Mouse (Mus musculus) left cerebral cortex, postnatal 14 days (tissue): ENCODE measurements at regions not wholly inside any gene's neighbourhood (a gene's known extent, or its start where the extent isn't known, plus 50 kb on each side); places are given as distances from the start of the nearest gene placed in this dataset.

Source experiments
- DNase-seq, 2 experiments: peaks; one replicate each; pipeline ENCODE4 v3.0.0; 2021 to 2022; ENCODE audit warnings: low spot score in 2 of 2, mixed read lengths in 1 of 2
- intact Hi-C: fragments of 180-260 bp; cut with DNase I; formaldehyde crosslinking; loops from one replicate; pipeline ENCODE4 v1.15.1; 2025

DNA sequence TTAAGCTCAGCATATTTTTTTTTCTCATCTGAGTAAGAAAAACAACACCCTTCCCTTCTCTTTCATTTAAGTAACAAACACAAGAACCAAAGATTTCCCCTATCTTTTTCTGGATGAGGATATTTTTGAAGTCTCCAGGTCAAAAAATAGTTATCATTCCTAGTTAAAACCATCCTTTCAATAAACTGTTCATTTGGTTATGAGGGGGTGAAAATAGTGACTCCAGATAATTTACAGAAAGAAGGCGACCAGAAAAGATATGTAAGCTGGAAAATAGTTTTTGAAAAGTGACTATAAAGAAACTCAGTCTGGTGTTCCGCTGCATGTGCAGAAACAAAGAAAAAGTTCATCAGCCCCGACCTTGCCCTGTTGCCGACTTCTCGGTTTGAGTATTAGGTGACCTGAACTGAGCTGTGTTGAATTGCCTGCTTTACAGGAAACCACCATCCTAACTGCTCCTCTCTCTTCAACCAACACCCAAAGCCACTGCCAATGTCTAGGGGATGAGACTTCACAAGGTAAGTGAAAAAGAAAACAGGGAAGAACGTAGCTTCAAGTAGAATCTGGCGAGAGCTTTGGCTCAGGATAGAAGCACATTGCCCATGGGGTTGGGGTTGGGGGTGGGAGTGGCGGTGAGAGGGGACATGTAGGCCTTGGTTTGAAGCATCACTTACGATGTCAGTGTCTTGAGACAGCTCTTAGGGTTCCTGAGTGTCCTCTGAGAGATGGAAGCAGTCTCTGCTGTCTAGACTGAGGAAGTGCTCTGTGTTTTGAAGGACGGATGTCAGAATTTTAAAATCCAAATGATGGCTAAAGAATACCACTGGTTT lies 104.6 kb downstream of the Ube2e3 start:
- no peak for DNase-seq
- intact Hi-C loops = no loop called here

DNA sequence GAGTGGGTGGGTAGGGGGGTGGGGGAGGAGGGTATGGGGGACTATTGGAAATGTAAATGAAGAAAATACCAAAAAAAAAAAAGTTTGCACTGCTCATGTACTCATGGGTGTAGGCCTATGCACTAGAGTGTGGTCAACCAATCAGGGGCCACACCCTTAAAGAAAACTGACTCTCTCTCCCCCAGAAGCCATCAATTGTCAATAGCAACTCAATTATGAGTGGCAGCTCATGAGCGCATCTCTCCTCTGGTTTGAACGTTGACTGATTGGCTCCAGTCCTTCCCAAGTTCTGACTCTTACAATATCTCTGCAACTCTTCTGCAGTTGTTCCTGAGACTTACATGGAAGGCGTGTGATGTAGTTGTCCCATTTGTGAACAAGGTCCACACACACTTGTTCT lies 105.9 kb downstream of the Ube2e3 start:
- intact Hi-C loops = no loop called here
- no peak for DNase-seq

DNA sequence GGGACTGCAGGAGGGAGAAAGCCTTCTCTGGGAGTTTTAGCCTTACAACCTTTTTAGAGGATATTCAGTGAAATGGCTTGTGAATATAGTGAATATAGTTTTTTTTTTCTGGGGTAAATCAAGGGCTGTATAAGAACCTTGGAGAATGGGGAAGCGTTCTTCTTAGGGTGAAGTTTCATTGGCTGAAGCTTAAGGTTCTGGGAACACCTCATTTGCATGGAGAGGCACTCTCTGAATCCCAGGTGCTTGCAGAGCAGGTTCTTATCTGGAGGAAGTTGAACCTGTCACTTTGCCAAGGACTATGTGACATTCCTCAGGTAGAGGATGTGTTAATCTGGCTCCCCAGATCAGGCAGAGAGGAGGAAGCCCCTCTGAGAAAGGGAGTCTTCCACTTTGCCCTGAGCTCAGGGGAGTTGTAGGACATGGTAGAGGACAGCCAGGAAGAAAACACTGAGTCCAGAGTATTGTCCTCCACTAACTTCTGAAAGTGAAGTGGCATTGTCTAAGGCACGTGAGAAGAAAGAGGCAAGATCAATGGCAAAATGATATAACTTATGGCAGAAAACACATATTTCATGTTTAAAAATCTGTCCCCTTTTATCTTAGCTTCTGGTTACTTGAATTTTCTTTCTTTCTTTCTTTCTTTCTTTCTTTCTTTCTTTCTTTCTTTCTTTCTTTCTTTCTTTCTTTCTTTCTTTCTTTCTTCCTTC lies 106.9 kb downstream of the Ube2e3 start:
- intact Hi-C loops = no loop called here
- no peak for DNase-seq

DNA sequence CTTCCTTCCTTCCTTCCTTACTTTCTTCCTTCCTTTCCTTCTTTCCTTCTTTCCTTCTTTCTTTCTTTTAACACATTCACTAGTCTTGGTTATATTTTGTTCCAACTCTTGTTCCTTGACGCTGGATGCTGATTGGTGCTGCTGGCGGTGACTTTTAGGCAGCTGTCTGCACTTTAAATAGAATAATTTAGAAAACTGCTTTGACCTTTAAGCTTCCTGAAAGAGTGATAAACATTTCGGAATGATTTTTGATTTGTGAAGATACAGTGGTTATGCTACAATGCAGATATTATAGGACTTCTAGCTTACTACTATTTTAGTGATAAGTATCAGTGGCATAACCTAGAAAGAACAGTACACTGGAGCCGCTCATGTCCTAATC lies 107.5 kb downstream of the Ube2e3 start:
- intact Hi-C loops = no loop called here

DNA sequence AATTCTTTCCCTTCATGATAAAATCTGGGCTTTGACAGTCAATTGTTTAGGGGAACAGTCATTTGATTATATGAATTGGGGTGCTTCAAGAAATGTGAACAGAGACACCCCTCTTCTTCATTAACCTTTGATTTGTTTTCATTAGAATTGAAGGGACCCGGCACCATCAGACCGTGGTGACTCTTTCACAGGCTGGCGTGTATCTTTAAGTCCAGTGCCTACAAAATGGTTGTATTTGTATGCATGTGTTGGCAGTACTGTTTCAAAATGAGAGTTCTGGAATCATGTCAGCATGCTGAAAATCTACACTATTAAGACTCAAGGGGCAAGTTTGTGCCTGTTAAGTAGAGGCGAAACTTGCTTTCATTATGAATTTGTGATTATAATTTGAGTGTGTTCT lies 108.2 kb downstream of the Ube2e3 start:
- intact Hi-C loops = no loop called here
- no peak for DNase-seq

More for the DNA sequence above, 107.5 kb downstream of the Ube2e3 start:
- no peak for DNase-seq

DNA sequence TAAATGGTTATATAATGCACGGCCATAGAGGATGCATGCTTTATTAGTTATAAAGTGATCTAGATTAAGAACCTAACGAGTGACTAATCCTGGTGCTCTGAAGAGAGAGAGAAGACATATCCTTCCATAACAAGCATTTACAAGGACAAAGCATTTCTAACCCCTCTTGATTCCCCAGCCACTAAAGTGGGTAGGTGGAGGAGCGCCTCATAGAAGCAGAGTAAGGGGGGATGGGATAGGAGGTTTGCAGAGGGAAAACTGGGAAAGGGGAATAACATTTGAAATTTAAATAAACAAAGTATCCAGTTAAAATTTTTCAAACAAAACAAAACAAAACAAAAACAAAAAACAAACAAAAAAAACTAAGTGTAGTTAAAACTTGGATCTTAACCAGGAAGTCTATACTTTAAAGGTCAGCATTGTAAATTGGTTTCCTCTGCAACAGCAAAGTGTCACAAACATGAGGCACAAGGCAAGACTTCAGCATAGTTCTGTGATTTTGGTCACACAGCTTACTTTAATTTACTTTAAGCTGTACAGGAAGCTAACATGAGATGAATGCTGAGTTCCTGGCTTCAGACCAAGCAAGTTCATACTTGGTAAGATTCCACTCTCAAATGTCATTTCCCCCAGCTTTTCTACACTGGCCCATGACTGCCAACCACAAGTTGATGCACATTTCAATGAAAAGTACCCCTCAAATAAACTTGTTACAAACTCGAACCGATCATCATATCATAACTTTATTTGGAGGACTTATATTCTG lies 109.9 kb downstream of the Ube2e3 start:
- no peak for DNase-seq
- intact Hi-C loops = no loop called here

DNA sequence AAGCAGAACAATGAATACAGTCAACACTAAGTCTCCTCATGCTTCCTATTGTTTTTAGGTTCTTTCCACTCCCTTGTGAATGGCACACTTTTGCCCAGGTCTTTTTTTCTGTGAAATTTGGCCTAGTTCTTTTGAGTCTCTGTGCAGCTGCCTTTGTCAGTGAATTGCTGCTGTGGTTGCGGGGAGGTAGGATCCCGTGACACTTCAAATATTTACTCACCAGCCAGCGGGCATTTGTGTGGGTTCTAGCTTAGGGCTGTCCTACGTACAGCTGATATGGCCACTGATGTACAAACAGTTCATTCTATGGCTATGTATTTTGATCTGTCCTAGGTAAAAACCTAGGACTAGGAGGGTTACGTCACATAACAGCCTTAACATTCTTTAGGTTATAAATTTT lies 112.1 kb downstream of the Ube2e3 start:
- no peak for DNase-seq
- intact Hi-C loops = no loop called here

DNA sequence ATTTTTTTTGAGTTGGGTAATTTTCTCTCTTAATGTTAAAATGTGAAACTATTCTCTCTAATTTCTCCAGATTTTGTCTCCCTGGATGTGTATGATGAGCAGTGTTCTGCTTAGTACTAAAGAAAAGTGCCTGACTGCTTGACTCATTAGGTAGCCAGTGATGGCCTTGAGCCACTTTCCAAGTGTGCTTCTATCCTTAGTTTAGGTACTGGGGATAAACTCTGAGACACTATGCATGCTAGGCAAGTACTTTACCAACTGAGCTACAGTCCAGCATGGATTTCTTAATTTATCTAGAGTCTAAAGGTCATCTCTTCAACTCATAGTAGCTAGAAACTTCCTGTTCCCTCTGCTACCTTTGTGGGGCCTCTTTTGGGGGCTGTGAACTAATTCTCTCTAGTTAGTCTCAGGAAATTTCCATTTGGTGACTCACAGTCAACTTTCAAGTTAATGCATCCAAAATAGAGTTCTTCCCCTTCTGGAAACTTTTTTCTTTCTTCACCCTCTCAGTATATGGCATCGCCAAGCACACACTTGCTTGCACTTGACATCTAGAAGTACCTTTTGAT lies 112.8 kb downstream of the Ube2e3 start:
- no peak for DNase-seq
- intact Hi-C loops = no loop called here

DNA sequence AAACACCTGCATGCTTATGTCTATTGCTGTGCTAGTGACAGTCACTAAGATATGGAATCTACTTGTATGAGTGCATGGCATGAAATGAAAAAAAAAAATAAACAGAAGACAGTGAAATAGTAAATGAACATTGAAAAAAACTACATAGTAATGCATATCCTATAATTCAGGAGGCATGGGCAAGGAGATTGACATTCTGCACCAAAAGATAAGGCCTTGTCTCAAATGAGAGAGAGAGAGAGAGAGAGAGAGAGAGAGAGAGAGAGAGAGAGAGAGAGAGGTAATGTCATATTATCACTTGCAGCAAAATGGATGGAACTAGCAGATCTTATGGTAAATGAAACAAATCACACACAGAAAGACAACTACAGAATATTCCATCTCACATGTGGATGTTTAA lies 115.4 kb downstream of the Ube2e3 start:
- intact Hi-C loops = no loop called here
- DNase-seq = no peak

DNA sequence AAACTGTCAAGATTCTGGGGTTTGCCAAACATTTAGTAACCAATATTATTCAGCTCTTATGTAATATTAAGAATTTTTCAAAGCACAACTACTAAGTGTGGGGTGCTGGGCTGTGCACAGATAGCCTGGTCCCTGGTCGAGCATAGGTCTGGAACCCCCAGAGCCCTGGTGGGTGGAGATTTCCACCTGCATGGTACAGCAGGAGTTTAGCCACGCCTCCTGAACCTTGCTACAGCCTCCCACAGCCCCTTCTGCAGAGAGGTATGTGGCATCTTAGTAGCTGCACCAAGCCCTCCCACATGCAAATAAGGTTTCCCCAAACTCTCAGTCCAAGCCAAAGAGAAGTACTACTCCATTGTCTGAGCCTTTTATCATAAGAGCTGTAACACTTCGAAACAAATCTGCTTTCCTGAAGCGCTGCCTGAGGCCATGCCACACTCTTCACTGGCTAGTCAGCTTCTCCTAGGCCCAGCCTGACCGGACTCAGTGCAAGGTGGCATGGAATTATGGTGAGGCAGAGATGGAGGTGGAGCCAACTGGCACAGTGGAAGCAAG lies 116.1 kb downstream of the Ube2e3 start:
- intact Hi-C loops = no loop called here
- no peak for DNase-seq

DNA sequence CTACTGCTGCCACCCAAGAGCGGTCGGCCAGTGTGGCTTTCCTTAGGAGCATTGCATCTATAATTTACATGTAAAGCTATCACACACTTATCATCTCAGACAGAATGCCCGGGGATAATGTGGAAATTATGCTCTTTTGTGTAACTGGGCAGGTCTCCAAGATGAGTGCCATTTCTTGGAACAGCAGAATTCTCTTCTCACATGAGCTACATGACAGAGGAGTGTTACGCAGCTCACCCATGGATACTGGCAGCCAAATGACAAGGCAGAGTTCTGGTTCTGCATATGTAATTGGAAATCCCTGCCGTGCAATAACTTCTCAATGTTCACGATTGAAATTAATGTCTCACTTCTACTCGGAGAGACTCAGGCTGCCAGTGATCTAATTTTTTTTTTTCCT lies 119.1 kb downstream of the Ube2e3 start:
- peak; percentile 4 to 53 for DNase-seq
- intact Hi-C loops = no loop called here

DNA sequence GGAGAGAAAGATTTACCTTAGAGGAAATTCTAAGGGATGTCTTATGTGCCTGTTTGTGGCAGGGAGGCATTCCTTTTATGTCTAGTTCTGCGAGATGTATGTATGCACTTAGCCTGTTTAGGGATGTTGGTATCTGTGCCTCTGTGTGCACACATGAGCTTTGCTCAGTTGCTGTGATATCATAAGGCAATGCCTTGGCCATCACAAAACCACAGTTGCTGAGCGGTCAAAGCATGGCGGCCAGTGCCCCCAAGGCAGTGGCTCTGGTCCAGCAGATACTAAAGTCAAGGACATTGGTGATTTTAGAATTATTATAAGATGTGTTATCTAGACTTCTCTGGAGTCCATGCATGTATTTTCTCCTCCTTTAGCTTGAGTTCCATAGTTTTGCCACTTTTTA lies 119.5 kb downstream of the Ube2e3 start:
- intact Hi-C loops = no loop called here
- no peak for DNase-seq

DNA sequence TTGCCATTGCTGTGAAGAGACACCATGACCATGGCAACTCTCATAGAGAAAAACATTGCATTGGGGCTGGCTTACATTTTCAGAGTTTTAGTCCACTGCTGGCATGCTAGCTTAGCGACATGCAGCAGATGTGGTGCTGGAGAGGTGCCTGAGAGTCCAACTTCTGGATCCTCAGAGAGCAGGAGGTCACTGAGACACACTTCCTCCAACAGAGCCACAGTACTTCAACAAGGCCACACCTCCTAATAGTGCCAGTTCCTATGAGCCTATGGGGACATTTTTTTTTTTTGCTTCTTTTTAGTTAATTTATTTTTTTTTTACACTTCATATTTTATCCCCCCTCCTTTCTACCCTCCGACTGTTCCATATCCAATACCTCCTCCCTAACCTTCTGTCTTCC lies 120.3 kb downstream of the Ube2e3 start:
- intact Hi-C loops = no loop called here
- DNase-seq = no peak

DNA sequence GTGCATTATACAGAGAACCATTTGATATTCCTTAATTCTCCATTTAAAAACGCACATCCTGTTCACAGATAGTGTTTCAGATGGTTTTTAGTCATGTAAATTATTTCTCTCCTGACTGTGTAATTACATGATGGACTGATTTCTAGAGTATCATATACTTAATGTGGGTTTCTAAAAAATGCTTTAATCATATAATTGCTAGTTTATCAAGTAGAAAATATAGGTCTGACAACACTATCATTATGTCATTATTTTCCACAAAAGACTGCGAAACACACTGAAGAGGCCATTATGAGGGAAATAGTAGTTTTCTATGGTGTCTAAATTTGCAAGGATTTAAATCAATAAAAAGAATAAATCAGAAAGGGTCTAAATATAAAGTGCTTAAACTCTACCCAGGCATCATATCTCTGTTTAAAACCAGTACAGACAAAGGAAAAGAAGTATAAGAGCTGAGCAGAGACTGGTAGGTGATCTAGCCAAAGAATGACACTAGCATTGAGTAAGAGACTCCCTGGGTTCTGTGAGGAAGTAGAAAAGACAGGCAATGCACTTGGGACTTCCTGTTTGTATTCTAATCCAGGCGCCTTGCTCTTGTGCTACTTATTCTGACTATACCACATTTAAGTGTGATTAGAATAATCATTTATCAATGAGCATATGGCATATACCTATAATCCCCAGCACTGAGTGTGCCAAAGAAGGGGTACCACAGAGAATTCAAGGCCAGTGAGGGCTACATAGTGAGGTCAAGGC lies 127.1 kb downstream of the Ube2e3 start:
- intact Hi-C loops = no loop called here
- no peak for DNase-seq

DNA sequence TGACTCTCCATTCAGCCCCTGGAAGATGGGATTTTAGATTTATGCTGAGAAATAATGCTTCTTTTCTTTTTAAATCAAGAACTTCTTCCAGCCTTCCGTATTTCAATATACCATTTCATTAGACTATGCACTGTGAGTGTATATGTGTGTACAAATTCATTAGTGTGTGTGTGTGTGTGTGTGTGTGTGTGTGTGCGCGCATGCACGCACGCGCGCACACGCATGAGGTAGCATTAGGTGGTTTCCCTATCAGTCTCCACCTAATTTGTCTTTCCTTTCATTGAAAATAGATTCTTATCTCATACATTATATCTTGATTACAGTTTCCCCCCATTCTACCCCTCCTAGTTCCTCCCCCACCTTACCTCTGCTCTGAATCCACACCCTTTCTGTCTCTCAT lies 130.7 kb downstream of the Ube2e3 start:
- DNase-seq = no peak
- intact Hi-C loops = no loop called here

DNA sequence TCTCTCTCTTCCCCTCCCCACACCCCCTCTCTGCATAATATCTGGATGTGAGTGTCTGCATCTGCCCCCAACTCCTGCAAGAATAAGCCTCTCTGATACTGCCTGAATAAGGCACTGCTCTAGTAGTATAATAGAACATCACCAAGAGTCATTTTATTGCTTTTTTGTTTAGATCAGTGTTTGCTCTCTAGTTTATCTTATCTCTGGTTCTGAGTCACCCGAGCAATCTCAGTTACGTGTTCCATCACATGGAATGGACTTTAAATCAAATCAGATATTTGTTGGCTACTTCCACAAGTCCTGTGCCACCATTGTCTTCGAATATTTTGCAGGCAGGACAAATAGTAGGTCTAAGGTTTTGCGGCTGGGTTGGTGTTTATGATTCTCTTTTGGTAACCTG lies 131.5 kb downstream of the Ube2e3 start:
- intact Hi-C loops = no loop called here
- DNase-seq = no peak

DNA sequence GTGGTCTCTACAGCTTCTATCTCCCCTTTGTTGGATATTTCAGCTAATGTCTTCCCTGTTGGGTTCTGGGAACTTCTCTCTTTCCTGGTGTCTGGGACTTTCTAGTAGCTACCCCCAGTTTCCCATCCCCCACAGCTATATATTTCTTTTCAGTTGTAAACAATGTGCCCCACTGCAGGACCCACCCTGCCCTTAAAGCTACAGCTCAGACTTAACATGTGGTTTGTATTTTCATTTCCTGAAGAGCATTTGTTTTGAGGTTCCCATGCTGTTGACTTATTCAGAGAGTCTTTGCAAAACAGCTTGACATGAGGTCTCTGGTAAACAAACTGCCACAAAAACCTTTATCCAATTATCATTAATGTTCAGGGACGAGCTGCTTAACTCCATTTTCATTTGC lies 136.9 kb downstream of the Ube2e3 start:
- intact Hi-C loops = no loop called here
- no peak for DNase-seq

DNA sequence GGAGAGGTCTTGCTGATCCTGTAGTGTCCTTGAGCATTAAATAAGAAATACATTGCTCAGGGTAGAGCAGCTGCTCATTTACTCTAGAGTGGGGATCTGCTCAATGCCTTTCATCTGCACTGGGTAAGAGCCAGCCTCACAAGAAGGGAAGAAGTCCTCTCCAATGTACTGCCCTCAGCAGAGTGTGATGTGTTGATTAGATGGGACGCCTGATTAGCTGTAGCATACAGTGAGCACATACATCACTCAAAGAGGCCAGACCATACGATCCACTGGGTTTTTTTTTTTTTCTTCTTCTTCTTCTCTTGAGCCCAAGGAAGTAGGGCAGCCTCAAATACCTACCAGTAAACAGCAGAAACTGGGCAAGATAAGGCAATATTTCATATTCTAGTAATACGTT lies 140.7 kb downstream of the Ube2e3 start:
- no peak for DNase-seq
- intact Hi-C loops = no loop called here

DNA sequence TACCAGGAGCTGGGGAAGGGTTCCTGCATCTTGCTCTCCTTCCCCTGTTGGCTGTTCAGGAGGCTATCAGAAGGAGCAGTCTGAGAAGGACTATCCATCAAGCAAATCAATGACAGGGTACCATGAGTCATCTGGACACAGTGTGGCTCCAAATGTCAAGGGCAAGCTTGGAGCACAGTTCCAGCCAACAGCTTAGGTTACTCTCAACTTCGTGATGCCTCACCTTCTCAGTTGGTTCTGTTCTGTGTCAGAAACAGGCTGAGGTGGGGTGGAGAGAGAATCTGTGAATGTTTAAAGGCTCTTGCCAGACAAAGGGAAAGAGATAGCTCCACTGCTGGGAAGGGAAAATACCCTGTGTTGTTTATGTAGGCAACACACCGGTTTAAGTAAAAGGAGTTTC lies 141.9 kb downstream of the Ube2e3 start:
- DNase-seq = no peak
- intact Hi-C loops = no loop called here
